Mouse (Mus musculus) urinary bladder, postnatal 14 days (tissue): ENCODE measurements at regions not wholly inside any gene's neighbourhood (a gene's known extent, or its start where the extent isn't known, plus 50 kb on each side); places are given as distances from the start of the nearest gene placed in this dataset.

Source experiments
- DNase-seq: peaks from one replicate; pipeline ENCODE4 v3.0.0; 2021; ENCODE audit warnings: low spot score

DNA sequence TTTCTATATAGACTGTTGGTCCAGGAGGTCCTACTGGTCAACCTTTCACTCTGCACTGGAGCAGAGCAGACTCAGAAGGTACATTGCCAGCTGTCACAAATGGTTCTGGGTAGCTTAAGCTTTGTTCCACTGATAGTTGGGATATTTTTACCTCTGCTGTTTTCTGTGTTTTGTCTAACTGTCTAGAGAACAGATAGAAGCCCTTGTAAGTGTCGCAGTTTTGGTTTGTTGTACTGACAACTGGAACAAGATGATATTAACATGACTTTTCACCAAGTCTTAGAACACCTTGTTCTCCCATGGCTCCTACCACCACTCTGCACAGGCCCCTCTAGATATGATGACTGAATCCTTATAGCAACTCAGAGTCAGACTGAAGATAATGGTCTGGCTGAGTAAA is 199.9 kb upstream of the Trib2 start:
- DNase-seq, result no peak

DNA sequence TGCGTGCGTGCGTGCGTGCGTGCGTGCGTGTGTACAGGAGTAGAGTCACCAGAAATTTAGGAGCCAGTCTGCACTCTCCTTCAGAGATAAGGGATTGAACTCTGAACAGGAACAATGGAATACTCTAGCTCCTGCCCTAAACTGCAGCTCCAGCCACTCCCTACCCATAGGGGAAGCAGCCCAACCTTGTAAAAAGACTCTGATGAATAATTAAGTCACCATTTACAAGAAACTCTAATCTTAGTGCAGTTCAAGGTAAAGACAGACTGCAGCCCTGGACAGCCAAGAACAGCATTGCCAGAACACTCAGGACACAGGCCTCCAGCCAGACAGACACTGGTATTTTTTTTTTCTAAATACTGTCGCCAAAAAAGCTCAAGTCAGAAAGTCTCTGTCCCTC is 198.9 kb upstream of the Trib2 start:
- DNase-seq, result no peak

DNA sequence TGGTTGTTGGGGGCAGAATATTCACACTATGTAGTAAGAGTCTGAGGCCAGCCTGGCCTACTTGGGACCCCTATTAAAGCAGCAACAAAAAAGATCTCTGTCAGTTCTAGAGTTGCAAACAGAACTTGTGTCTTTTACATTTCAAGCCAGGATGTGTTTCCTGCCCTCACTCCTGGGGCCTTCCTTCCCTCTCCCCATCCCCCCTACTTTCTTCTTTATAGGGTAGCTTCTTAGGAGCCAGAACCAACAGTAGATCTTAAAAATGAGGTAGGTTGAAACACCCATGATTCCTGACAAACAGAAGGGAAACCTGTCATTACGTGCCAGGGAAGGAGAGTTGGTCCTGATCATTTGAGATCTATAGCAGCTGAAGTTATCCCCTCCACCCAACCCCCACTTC is 198.0 kb upstream of the Trib2 start:
- DNase-seq, result no peak

DNA sequence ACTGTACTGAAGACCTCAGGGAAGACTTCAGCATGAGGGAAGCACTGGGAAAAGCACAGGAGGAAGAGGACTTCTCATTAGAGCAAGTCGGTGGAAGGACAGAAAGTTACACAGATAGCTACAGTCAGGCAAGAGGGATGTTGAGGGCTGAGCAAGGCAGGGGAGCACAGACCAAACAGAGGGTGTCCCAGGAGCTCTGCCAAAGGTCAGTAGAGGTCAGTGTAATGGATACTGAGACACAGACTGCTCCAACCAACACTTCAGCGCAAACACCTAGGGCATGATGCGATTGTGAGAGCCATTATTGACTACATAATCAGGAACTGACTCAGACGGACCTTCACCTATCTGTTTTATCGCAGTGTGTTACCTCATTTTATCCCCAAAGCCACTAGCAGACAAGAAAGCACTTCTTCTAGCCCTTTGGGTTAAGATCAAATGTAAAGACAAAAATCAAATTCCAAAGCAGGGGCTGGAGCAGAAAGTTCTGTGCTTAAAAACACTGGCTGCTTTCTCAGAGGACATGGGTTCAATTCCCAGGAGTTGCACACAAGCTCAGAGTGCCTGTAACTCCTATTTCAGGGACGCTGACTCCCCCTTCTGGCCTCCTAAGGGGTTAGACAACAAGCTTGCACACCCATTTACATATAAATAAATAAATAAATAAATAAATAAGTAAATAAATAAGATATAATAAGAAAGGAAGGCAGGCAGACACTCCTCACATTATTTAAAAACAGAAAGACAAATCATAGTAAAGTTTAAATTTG is 197.3 kb upstream of the Trib2 start:
- DNase-seq, result no peak

DNA sequence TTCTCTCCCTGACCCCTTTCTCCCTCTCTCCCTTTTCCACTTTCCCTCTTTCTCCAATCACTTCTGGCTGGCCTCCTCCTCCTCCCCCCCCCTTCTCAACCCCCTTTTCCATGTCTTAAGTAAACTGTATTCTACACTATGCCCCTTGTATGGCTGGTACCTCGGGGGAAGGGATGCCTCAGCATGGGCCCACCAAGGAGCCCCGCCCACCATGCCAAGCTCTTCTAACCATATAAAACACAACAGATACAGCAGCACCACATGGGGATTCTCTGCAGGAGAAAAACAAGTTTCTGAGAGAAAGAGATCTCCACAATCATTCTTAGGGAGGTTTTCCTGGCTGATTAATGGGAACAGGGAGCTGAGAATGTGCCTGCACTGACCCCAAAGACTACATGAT is 196.6 kb upstream of the Trib2 start:
- DNase-seq, result no peak

DNA sequence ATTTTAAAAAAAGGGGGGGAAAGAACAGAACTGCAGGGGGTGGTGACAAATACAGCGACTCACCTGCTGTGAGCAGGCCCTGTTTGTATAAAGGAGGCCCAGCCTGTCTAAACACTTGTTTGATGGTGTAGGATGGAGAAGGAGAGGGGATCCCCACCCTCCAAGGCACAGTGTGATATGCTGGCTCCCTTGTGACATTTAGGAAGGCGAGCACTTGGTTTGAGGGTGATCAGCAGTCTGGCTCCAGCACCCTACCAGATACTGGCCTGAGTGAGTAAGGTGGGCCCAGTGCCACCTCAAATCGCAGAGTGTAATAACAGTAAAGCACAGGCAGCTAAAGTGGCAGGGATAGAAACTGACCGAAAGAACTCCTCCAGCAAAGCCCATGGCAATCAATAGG is 195.4 kb upstream of the Trib2 start:
- no peak for DNase-seq

DNA sequence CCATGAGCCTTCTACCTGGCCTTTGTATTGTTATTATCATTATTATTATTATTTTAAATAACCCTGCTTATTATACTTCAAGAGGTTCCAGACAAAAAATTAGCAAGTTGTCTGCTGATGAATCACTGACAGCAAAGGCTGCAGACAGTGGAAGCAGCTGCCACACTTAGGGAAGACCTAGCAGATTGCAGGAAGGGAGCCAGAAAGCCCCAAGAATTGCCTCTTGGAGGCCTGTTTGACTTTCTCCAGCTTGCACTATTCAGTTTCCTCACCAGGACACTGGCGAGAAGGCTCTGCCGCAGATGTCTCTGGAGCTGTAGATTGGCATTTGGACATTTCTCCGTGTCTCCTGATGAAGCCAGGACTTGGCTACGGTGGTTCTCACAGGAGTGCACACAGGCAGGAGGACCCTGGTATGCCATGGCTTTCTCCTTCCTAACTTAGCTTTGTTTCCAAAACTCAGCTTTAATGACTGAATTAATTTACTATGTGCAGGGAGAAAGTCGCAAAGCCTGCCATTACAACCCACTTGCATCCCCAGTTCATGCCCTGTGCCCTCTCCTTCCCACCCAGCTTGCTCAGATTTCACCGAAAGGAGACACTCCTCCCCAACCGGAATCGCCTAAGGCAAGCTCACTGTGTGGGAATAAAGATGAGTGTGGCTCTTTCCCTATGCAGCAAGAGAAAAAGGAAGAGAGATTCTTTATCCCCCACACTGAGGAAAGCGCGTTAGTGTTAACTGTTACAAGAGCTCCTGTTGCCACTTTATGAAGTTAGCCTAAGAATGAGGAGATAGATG is 193.3 kb upstream of the Trib2 start:
- DNase-seq, result no peak

DNA sequence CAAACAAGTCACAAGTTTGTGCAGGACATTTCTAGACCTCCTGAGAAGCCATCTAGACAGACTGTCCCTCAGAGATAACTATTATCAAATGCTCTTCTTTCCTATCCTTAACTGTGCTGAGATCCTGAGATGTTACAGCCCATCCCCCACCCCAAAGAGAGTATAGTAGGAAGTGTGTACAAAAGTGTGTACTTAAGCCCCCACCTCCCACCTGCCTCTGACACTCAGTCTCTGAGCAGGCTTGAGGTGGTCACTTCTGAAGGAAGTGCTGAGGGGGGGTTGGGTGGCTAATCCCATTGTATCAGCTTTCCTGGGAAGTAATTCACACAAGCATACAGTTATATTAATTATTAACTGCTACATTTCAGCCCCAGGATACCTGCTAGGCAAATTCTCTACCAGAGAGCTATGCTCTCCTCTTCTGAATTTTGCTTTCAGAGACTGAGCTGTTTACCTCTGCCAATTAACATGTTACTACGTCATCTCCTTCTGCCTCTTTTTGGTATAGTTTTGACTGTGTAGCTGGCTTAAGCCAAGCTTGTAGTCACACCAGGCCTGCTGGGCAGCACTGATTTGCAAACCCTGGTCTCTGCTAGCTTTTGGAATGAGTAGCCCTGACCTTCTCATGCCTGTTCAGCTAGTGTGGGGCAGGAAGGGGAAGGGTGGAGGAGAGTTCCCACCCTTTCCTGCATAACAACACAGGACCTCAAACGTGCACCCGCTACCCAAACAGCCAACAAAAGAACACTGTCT is 192.2 kb upstream of the Trib2 start:
- DNase-seq, result no peak

DNA sequence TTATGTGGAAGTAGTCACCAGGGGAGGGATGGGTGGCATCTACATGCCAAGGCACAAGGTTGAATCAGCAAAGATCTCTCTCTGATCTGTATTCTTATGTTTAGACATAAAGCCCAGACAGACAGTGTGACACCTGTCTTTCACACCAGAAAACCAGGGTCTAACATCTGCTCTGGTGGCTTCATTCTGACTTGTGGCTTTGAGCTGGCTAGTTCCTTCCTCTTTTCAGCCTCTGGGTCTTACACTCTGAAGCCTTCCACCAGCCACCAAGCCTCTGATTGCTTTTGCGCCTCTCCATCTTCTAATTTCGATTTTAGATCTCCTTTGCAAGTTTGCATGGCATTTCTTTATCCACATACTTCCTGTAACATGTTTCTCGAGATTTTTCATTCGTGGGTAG is 191.5 kb upstream of the Trib2 start:
- DNase-seq, result no peak

DNA sequence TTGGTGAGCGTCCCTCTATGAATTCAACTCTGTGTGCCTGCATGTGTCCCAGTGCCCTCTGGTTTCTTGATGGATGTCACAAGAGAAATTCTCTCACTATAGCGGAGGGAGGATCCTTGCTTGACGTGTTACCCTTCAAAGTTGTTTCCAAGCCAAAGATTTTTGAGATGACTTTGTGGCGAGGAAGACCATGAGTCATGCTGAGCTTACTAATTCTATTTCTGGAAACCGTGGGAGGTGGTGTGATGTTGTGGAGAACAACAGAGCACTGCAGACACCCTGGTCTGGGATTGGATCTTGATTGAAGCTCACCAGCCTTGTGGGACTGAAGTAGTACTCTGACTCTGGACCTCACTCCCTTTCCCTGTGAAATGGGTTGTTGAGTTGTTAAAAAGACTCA is 190.0 kb upstream of the Trib2 start:
- no peak for DNase-seq

DNA sequence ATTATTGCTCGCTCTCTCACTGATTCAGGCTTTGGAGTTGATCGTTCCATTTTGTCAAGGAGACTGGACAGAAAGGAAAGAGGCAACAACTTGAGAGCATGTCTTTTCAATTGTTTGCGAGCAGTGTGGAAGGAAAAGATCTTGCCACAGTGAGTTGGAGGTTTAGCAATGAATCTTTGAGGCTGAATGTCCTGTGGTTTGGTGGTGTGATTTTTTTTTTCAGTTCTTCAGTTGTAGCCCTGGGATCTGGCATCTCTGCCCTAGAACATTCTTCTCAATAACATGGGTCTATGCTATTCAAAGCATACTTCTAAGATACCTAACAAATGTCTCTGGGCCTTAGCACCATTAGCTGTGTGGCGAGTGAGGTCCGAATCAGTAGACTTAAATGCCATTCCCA is 189.6 kb upstream of the Trib2 start:
- no peak for DNase-seq

DNA sequence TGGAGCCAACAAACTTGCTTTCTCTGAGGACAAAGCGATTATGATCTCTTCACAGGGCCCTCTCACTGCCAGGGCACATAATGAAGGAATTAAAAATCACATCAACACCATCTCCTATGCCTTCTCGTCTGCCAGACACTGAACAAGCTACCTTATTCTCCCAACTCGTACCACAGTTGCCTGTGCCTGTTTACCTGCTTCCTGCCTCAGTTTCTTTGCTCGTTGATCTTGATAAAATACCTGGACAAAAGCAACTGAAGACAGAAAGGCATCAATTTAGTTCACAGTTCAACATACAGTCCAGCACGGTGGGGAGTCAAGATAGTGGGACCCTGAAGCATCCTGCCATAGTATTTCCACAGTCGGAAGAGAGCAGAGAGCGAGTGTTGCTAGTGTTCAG is 185.1 kb upstream of the Trib2 start:
- DNase-seq, result no peak

DNA sequence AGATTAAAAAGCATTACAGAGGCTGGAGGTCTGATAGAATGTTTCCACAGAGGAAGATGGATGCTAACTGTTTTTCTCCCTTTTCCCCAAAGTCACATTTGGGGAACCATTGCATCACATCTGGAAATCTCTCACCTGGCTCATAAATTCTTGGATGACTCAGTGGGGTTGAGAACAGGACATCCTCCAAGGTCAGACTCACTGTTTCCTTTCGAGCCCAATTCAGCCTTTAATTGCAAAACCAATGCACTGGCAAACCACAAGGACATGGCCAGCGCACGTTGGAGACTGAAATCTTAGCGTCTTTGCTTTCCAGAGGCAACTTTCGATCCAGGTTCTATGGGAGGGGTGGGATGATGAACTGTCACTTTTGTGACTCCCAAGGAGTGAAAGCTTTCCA is 184.5 kb upstream of the Trib2 start:
- no peak for DNase-seq

DNA sequence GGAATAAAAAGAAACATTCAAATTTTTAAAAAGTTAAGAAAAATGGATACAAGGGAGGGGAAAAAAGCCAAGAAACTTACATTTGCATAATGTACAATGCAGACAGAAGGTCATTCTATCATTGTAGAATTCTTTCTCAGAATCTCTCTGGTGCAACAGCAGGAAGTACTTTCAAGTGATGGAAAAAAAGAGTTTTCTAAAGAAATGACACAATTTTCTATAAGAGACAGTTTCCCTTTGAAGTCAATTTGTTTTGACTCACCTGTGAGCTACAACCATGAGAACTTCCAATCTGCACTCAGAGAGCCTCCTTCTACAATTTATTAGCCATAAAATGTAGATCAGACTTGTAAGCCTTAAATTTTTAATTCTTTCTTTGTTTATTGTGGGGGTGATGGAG is 181.6 kb upstream of the Trib2 start:
- no peak for DNase-seq

DNA sequence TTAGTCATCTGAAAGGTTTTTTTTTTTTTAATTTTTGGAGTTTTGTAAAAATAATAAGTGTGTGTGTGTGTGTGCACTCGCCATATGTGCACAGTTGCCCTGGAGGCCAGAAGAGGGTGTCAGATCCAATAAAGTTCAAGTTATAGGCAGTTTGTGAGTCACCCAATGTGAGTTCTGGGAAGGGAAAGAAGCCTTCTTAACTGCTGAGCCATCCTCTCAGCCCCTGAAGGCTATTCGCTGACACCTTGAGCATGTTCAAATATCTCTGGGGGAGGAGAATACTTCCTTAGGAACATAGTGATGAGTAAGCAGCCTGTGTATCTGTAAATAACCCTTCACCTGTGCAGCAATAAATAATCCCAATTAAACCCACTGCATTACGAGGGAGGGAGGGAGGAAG is 177.1 kb upstream of the Trib2 start:
- DNase-seq, result no peak

DNA sequence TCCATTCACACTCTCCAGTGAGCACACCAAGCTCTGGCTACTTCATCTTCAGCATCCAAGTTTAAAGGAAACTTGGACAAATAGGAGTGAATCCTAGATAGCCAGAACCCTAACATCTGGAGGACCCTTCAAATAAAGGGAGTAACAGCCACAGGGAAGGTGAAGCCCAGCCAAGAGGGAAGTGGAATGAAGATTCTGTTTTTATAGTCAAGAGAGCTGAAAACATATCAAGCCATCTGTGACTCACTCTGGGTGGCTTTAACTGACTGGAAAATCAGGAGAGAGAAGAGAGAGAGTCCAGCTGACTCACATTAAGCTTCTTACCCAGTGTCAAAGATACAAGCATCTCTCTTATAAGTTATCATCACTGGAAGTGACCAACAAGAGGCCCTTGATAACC is 169.6 kb upstream of the Trib2 start:
- no peak for DNase-seq

DNA sequence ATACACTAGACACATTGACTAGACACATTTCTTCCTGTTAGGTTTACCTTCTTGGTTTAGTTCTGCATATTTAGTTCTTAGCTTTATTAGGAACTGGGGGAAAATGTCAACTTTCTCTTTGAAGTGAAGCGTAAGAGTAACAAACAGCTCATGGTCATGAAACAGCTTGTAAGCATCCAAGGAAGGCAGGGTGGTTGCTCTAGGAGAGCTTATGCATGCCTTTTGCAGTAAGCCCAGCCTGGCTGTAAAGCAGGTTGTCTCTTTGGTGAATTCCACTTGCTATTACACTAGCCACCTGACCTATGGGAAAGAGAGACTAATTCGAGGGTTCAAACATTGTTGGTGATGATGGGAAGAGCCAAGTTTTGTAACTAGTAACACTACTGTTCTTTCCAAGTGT is 168.9 kb upstream of the Trib2 start:
- DNase-seq, result no peak

DNA sequence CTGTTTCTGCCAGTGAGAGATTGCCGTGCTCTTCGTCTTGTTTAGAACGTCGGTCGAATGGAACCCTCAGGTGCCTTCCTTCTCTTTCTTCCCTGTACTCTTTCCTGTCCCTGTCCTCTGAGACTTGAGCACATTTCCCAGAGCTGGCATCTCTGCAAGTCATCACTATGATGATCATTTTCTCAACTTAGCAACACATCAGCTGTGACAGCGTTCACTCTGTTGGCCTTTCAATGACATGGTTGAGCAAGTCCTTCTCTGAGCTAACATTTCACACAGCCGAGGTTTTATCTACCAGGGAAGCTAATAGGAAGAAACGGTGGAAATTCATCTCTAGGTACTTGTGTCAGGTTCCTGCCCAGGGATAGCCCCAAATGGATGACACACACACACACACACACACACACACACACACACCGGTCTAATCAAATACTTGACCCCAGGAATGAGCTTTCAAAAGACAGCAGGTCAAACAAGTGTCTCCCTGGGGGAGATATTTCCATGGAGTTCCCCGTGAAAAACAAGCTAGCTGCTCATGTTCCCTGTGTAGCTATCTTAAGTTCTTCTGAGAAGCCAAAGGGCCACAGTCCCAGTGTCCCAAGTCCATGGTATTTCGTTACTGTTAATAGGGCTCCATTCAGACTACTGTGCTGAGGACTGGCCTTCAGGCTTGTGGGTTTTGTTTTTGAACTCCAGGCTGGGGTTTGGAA is 167.0 kb upstream of the Trib2 start:
- no peak for DNase-seq

DNA sequence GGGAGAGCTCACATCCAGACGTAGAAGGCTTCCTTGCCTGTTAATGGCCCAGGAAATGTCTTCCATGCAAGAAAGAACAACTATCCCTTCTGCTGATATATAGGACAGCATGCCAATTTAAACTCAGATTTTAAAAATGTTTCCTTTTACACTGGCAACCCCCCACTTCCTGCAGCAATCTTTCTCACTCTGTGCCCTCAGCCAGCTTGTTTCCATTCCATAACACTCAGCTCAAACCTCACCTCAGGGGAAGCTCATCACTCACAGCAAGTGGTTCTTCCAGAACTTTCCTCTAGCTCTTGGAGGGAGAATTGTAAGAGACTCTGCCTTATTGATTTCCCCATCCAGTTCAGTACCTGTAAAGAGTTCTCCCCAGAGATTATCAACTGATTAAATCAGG is 165.0 kb upstream of the Trib2 start:
- no peak for DNase-seq

DNA sequence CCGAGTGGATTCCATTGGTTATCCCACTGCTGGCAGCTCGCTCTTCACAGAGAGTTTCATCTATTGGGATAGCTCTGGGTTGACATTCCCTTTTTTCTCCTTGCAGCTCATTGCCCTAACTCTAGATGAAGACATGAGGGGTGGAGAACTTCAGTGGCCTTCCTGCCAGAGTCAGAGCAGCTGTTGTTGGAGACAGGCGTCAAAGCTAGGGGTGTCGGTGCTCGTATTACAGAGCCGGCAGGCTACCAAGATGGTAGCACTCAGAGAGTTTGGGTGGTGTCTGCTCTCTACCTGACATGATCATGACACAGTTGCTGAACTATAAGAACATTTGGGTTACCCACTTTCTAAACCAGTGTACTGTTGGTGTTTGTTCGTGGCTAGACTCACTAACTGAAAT is 162.5 kb upstream of the Trib2 start:
- no peak for DNase-seq

DNA sequence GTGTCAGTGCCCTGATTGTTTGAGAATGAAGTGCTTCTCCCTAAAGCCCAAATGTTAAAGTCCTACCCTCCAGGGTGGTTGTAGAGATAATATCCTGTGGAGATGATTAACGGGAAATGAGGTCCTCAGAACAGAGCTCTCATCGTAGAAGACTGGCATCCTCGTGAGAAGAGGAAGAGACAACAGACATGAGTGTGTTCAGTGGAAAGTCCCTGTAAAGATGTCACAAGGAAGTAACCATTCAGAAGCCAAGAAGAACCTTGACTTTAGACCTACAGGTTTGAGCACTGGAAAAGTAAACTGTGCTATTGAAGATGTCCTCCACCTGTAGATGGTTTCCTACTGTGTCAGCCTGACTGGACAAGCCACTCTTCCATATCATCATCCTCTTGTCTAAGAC is 155.1 kb upstream of the Trib2 start:
- no peak for DNase-seq

DNA sequence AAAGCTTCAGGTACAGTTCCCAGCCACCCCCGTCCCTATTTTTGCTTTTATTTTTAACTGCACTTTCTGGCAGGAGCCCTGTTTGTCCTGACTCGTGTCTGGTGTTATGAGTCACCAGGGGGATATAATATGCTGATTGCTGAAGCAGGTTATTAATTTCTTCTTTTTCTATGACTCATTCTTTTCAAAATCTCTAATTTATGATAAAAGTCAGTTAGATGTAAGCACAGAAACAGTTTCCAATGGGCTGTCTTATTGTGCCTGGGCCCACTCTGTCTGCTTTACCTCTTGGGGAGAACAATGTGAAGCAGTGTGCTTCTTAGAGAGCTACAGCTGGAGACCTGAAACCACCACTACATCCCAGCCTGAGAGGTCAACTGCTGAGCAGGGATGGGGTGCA is 153.5 kb upstream of the Trib2 start:
- DNase-seq, result no peak
